Mouse (Mus musculus) megakaryocyte, embryonic 14.5 days (primary cell): ENCODE data around the gene Drd2. TPM values are rescaled to one million over a fixed set of nuclear protein-coding genes. Genes with fewer than 3 reads are reported as not detected.

Experiments used
- H3K27me3 ChIP-seq: replicated peaks from 2 replicates; pipeline ENCODE3; 2012; ENCODE audit warnings: inconsistent platforms
- H3K36me3 ChIP-seq: replicated peaks from 2 replicates; pipeline ENCODE3; 2012; ENCODE audit warnings: low read length, inconsistent platforms, mixed read lengths
- H3K4me1 ChIP-seq: 2 replicates; pipeline ENCODE4 v1.6.1; 2012; ENCODE audit warnings: inconsistent platforms
- H3K4me3 ChIP-seq: replicated peaks from 2 replicates; pipeline ENCODE3; 2012; ENCODE audit warnings: moderate library complexity, mild to moderate bottlenecking, inconsistent platforms
- H3K9me3 ChIP-seq: 2 replicates; pipeline ENCODE4 v1.6.1; 2012; ENCODE audit warnings: inconsistent platforms
- FLI1 ChIP-seq: IDR thresholded peaks from 2 replicates; pipeline ENCODE4 v1.6.1; 2012; ENCODE audit warnings: low read length, inconsistent platforms, mixed read lengths
- GATA1 ChIP-seq: IDR thresholded peaks from 3 replicates; pipeline ENCODE4 v1.6.1; 2012; ENCODE audit warnings: mixed read lengths, low read length, inconsistent platforms, borderline replicate concordance
- polyA plus RNA-seq: library from polyadenylated mRNA; stranded (reverse); fragments of >175 nt; gene quantifications from 2 replicates; pipeline ENCODE4 v1.2.3, GENCODE M21; 2012; ENCODE audit warnings: low replicate concordance; ENCODE audit not compliant: insufficient read depth

Gene Drd2
- polyA plus RNA-seq, 1 experiment = 0.09 TPM

GRCm38 (mm10) chr9:49427478-49427877, 87.1 kb downstream of the Drd2 start:
- TF ChIP-seq GATA1 = no peak
- no peak for TF ChIP-seq FLI1
- Histone ChIP-seq H3K4me3 (no peak overlapping the region), H3K4me1 (no peaks in the 10 kb centered on the region), H3K9me3 (no peaks in the 10 kb centered on the region; the same call in 1 of the 2 replicates), H3K27me3 (no peaks in the 10 kb centered on the region), H3K36me3 (no peaks in the 10 kb centered on the region)

GRCm38 (mm10) chr9:49442621-49443020, 102.2 kb downstream of the Drd2 start:
- Histone ChIP-seq H3K4me3 (no peak overlapping the region), H3K4me1 (no peaks in the 10 kb centered on the region)
- no peak for TF ChIP-seq FLI1
- no peak for TF ChIP-seq GATA1

DNA sequence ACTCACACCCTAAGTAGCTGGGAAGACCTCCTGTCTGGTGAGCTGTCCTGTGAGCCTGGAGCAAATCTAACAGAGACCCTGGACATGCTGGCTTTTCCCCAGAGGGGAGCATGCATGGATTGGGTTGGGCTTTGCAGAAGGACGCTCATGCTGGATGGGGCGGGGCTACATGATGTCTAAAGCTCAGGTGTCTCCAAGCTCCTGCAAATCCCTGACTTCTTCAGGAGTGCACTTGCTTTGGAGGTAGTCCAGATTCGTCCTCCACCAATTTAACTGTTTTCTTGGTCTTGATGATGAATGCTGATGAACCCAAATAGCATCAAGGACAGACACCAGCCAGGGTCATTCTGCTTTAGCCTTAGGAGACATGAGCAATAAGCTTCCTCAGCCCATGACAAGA, 110.1 kb downstream of the Drd2 start:
- Histone ChIP-seq H3K27me3 (no peaks in the 10 kb centered on the region), H3K4me3 (no peak overlapping the region), H3K4me1 (no peaks in the 10 kb centered on the region), H3K36me3 (no peaks in the 10 kb centered on the region), H3K9me3 (peaks cover 17% of the 10 kb centered on the region)
- no peak for TF ChIP-seq FLI1
- TF ChIP-seq GATA1 = no peak

More at GRCm38 (mm10) chr9:49442621-49443020, 102.2 kb downstream of the Drd2 start:
- no peaks in the 10 kb centered on the region for H3K27me3 ChIP-seq
- H3K36me3 ChIP-seq = no peaks in the 10 kb centered on the region
- H3K9me3 ChIP-seq = peaks cover 5% of the 10 kb centered on the region; the same call in 1 of the 2 replicates

DNA sequence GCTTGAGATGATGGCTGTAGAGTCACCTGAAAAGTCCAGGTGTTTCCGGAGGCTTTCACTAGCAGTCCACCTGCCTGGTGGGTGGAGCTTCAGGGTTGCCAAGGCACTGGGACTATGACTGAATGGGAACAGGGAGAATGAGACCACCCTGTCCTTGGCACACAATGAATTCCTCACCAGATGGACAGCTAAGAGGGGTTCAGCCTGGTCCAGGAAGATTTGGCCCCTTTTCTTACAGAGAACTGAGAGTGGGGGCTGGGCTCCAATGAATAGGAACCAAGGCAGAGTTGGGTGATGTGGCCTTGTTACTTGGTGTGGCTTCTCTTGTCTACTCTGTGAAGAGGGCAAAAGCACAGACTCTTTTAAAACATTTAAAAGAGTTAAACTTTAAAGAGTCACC, 112.0 kb downstream of the Drd2 start:
- TF ChIP-seq GATA1 (no peak), FLI1 (no peak)
- Histone ChIP-seq H3K9me3 (peaks cover 17% of the 10 kb centered on the region), H3K4me1 (no peaks in the 10 kb centered on the region), H3K4me3 (no peak overlapping the region), H3K36me3 (no peaks in the 10 kb centered on the region), H3K27me3 (no peaks in the 10 kb centered on the region)

GRCm38 (mm10) chr9:49456136-49456535, 115.7 kb downstream of the Drd2 start:
- H3K9me3 ChIP-seq = peaks cover 17% of the 10 kb centered on the region
- TF ChIP-seq FLI1 = no peak
- TF ChIP-seq GATA1 = no peak
- H3K4me3 ChIP-seq = no peak overlapping the region
- no peaks in the 10 kb centered on the region for H3K36me3 ChIP-seq
- no peaks in the 10 kb centered on the region for H3K4me1 ChIP-seq
- H3K27me3 ChIP-seq = no peaks in the 10 kb centered on the region

Other genes starting within 250 kb of the Drd2 start
- gene Gm4894, start 90.1 kb upstream of the Drd2 start, polyA plus RNA-seq = not detected in 2 replicates
- gene Ankk1, start 86.4 kb downstream of the Drd2 start, polyA plus RNA-seq = not detected in 2 replicates
- 0.04 TPM in 1 of 2 replicates, not detected in the other for gene Ttc12, start 145.6 kb downstream of the Drd2 start, polyA plus RNA-seq